10 mouse cellular contexts compared by ENCODE assay signal in the genomic region with DNA sequence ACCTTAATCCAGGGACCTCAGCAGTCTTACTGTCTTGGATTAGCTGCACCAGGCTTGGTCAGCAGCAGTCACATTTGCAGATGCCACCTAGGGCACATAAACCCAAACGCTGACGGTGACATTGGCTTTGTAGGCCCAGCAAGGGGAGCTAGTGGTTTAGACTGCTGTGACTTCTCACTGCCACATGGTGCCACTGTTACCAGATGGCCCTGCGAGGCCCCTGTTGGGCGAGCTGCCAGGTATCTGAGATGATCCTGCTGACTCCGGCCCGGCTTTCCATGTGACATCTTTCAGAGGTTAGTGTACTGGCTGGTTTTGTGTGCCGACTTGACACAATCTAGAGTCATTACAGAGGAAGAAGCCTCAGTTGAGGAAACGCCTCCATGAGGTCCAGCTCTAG. TPM values are rescaled to one million over a fixed set of nuclear protein-coding genes. Genes with fewer than 3 reads are reported as not detected.
DNase-seq lines count a peak whose midpoint lies in the region; ATAC-seq lines count a peak whose summit lies in the region.
"Had no signal": no experiment of that assay in that cellular context is flagged by ENCODE, and none has a peak within 500 bp of the region (broad histone marks: within the 10 kb centered on the region; RNA-seq: fewer than 3 reads in every experiment).

No protein-coding gene starts in this region.

- no peaks in the 10 kb centered on the region for H3K9me3 ChIP-seq in heart, embryonic 10.5 days
- no peaks in the 10 kb centered on the region for H3K9me3 ChIP-seq in heart, embryonic 16.5 days (replicated peaks; ENCODE audit: control insufficient read depth, low read length)
- no peaks in the 10 kb centered on the region for H3K9me3 ChIP-seq in hindbrain, embryonic 12.5 days (replicated peaks)
- H3K9me3 ChIP-seq: embryonic facial prominence, embryonic 13.5 days; lung, embryonic 15.5 days had no signal

- peak; percentile 58; the same call in 1 of the 2 replicates for ATAC-seq in cerebellum, adult (ENCODE audit: insufficient number of reproducible peaks, low FRiP score, low TSS enrichment)
- ATAC-seq in heart, embryonic 16.5 days (replicated peaks; ENCODE audit: extremely low read depth, insufficient read depth, low FRiP score), result peak; percentile 75
- ATAC-seq in megakaryocyte-erythroid progenitor cell, adult 5-6 weeks (replicated peaks; ENCODE audit: low FRiP score, low TSS enrichment, poor library complexity, severe bottlenecking), result peak; percentile 65
- no peak for ATAC-seq in hindbrain, embryonic 12.5 days (ENCODE audit: low FRiP score)

- DNase-seq in heart, adult 18-20 months, result peak; percentile 63 to 67
- DNase-seq in heart, embryonic 10.5 days (ENCODE audit: low spot score), result no peak
- DNase-seq in 416B (ENCODE audit: low read depth), result peak; percentile 78
- no peak for DNase-seq in left cerebral cortex, adult 18-20 months (ENCODE audit: low spot score in 2 of 2)

- no peaks in the 10 kb centered on the region; the same call in none of the 2 replicates for H3K4me1 ChIP-seq in heart, embryonic 10.5 days
- H3K4me1 ChIP-seq in heart, embryonic 16.5 days (ENCODE audit: control insufficient read depth, insufficient read depth, low read length), result peaks cover 5% of the 10 kb centered on the region; the same call in 1 of the 2 replicates
- no peaks in the 10 kb centered on the region for H3K4me1 ChIP-seq in hindbrain, embryonic 12.5 days

- H3K27me3 ChIP-seq in heart, embryonic 10.5 days (ENCODE audit: insufficient read depth, poor library complexity, severe bottlenecking), result 0 out of 2 replicates have a peak, but pooled peaks cover 4% of the 10 kb centered on the region
- no peaks in the 10 kb centered on the region for H3K27me3 ChIP-seq in heart, embryonic 16.5 days (ENCODE audit: control insufficient read depth, insufficient read depth, low read length)
- no peaks in the 10 kb centered on the region for H3K27me3 ChIP-seq in hindbrain, embryonic 12.5 days
- H3K27me3 ChIP-seq: embryonic facial prominence, embryonic 13.5 days; lung, embryonic 15.5 days had no signal

- H3K27ac ChIP-seq in heart, embryonic 10.5 days, result no peak overlapping the region
- H3K27ac ChIP-seq in heart, embryonic 16.5 days (ENCODE audit: low read length), result no peak overlapping the region
- no peak overlapping the region for H3K27ac ChIP-seq in hindbrain, embryonic 12.5 days
- H3K27ac ChIP-seq: embryonic facial prominence, embryonic 13.5 days; lung, embryonic 15.5 days had no signal

- no peak overlapping the region for H3K4me3 ChIP-seq in heart, embryonic 10.5 days
- H3K4me3 ChIP-seq in heart, embryonic 16.5 days (ENCODE audit: low read length), result no peak overlapping the region
- no peak overlapping the region for H3K4me3 ChIP-seq in hindbrain, embryonic 12.5 days
- H3K4me3 ChIP-seq: embryonic facial prominence, embryonic 13.5 days; lung, embryonic 15.5 days had no signal

- no peak overlapping the region for H3K4me2 ChIP-seq in heart, embryonic 16.5 days (ENCODE audit: low read depth, low read length)
- H3K4me2 ChIP-seq in hindbrain, embryonic 12.5 days (replicated peaks), result no peak overlapping the region
- H3K4me2 ChIP-seq: embryonic facial prominence, embryonic 13.5 days; lung, embryonic 15.5 days had no signal

- H3K9ac ChIP-seq in heart, embryonic 16.5 days (ENCODE audit: low read length), result no peak overlapping the region
- no peak overlapping the region for H3K9ac ChIP-seq in hindbrain, embryonic 12.5 days
- H3K9ac ChIP-seq: embryonic facial prominence, embryonic 13.5 days; lung, embryonic 15.5 days had no signal

- H3K36me3 ChIP-seq in heart, embryonic 10.5 days, result no peaks in the 10 kb centered on the region
- no peaks in the 10 kb centered on the region for H3K36me3 ChIP-seq in heart, embryonic 16.5 days (ENCODE audit: control insufficient read depth, insufficient read depth)
- no peaks in the 10 kb centered on the region for H3K36me3 ChIP-seq in hindbrain, embryonic 12.5 days
- H3K36me3 ChIP-seq: embryonic facial prominence, embryonic 13.5 days; lung, embryonic 15.5 days had no signal

- 61% methylated on average over 8 of the region's 8 CpGs for WGBS in heart, embryonic 10.5 days
- 30% methylated on average over 8 of the region's 8 CpGs for WGBS in heart, embryonic 16.5 days
- WGBS in hindbrain, embryonic 12.5 days, result 73% methylated on average over 8 of the region's 8 CpGs

RNA-seq across cellular contexts. Expression of a gene that starts 12.3 kb away (rescaled TPM):
- total RNA-seq in heart, adult 18-20 months (2021), result not detected
- not detected in 2 replicates for polyA plus RNA-seq in heart, embryonic 10.5 days (2016; fragmentation: Nextera tagmentation; extraction: Ambion mirVana)
- not detected in 2 replicates for polyA plus RNA-seq in heart, embryonic 16.5 days (2015; fragmentation: Nextera tagmentation; extraction: Ambion mirVana)
- not detected in 2 replicates for total RNA-seq in megakaryocyte-erythroid progenitor cell, adult 5-6 weeks (2014; fragmentation: Nextera tagmentation)
- not detected in 2 replicates for total RNA-seq in megakaryocyte-erythroid progenitor cell, adult 5-6 weeks (2017)
- not detected for total RNA-seq in left cerebral cortex, adult 18-20 months (2021)
- polyA plus RNA-seq in hindbrain, embryonic 12.5 days (2016; fragmentation: Nextera tagmentation; extraction: Ambion mirVana), result not detected in 2 replicates
- polyA plus RNA-seq: embryonic facial prominence, embryonic 13.5 days; lung, embryonic 15.5 days had no signal

RNA-seq across cellular contexts. Expression of a gene that starts 12.9 kb away (rescaled TPM):
- total RNA-seq in heart, adult 18-20 months (2021), result not detected
- polyA plus RNA-seq in heart, embryonic 10.5 days (2016; fragmentation: Nextera tagmentation; extraction: Ambion mirVana), result 0.18 and 0.40 TPM in 2 replicates
- polyA plus RNA-seq in heart, embryonic 16.5 days (2015; fragmentation: Nextera tagmentation; extraction: Ambion mirVana), result 0.05 and 0.07 TPM in 2 replicates
- 1.4 and 3.5 TPM in 2 replicates for total RNA-seq in megakaryocyte-erythroid progenitor cell, adult 5-6 weeks (2014; fragmentation: Nextera tagmentation)
- 2.1 and 3.7 TPM in 2 replicates for total RNA-seq in megakaryocyte-erythroid progenitor cell, adult 5-6 weeks (2017)
- under 1 TPM in 1 of 2 experiments, not detected in 1; 0.12 TPM for total RNA-seq in left cerebral cortex, adult 18-20 months (2021)
- 0.15 and 0.29 TPM in 2 replicates for polyA plus RNA-seq in hindbrain, embryonic 12.5 days (2016; fragmentation: Nextera tagmentation; extraction: Ambion mirVana)

RNA-seq across cellular contexts. Expression of a gene that starts 16.6 kb away (rescaled TPM):
- total RNA-seq in heart, adult 18-20 months (2021), result 10 to 100 TPM; 12.3 to 19.0 TPM
- 20.9 and 36.2 TPM in 2 replicates for polyA plus RNA-seq in heart, embryonic 10.5 days (2016; fragmentation: Nextera tagmentation; extraction: Ambion mirVana)
- 27.0 and 27.1 TPM in 2 replicates for polyA plus RNA-seq in heart, embryonic 16.5 days (2015; fragmentation: Nextera tagmentation; extraction: Ambion mirVana)
- 93.8 and 120 TPM in 2 replicates for total RNA-seq in megakaryocyte-erythroid progenitor cell, adult 5-6 weeks (2014; fragmentation: Nextera tagmentation)
- total RNA-seq in megakaryocyte-erythroid progenitor cell, adult 5-6 weeks (2017), result 201 and 272 TPM in 2 replicates
- total RNA-seq in left cerebral cortex, adult 18-20 months (2021), result 10 to 100 TPM; 16.6 to 16.9 TPM
- 35.1 and 35.9 TPM in 2 replicates for polyA plus RNA-seq in hindbrain, embryonic 12.5 days (2016; fragmentation: Nextera tagmentation; extraction: Ambion mirVana)

RNA-seq across cellular contexts. Expression of a gene that starts 25.2 kb away (rescaled TPM):
- total RNA-seq in heart, adult 18-20 months (2021), result 10 to 100 TPM in 1 of 2 experiments, 1 to 10 TPM in 1; 2.0 to 14.1 TPM
- 0.39 and 0.87 TPM in 2 replicates for polyA plus RNA-seq in heart, embryonic 10.5 days (2016; fragmentation: Nextera tagmentation; extraction: Ambion mirVana)
- 3.5 and 3.6 TPM in 2 replicates for polyA plus RNA-seq in heart, embryonic 16.5 days (2015; fragmentation: Nextera tagmentation; extraction: Ambion mirVana)
- total RNA-seq in megakaryocyte-erythroid progenitor cell, adult 5-6 weeks (2014; fragmentation: Nextera tagmentation), result 5.1 and 21.6 TPM in 2 replicates
- 1.4 and 3.5 TPM in 2 replicates for total RNA-seq in megakaryocyte-erythroid progenitor cell, adult 5-6 weeks (2017)
- not detected for total RNA-seq in left cerebral cortex, adult 18-20 months (2021)
- polyA plus RNA-seq in hindbrain, embryonic 12.5 days (2016; fragmentation: Nextera tagmentation; extraction: Ambion mirVana), result 0.94 and 1.2 TPM in 2 replicates

RNA-seq across cellular contexts. Expression of a gene that starts 33.4 kb away (rescaled TPM):
- 100 to 1,000 TPM; 109 TPM for total RNA-seq in heart, adult 18-20 months (2021)
- 330 and 386 TPM in 2 replicates for polyA plus RNA-seq in heart, embryonic 10.5 days (2016; fragmentation: Nextera tagmentation; extraction: Ambion mirVana)
- 217 and 221 TPM in 2 replicates for polyA plus RNA-seq in heart, embryonic 16.5 days (2015; fragmentation: Nextera tagmentation; extraction: Ambion mirVana)
- total RNA-seq in megakaryocyte-erythroid progenitor cell, adult 5-6 weeks (2014; fragmentation: Nextera tagmentation), result 126 and 145 TPM in 2 replicates
- total RNA-seq in megakaryocyte-erythroid progenitor cell, adult 5-6 weeks (2017), result 111 and 128 TPM in 2 replicates
- total RNA-seq in left cerebral cortex, adult 18-20 months (2021), result 100 to 1,000 TPM; 211 to 215 TPM
- polyA plus RNA-seq in hindbrain, embryonic 12.5 days (2016; fragmentation: Nextera tagmentation; extraction: Ambion mirVana), result 314 and 337 TPM in 2 replicates

Comparison
In these comparisons a context has a peak if more than half of its experiments do, and no peak if none do; other contexts are left out.
1. DNase-seq: peak in heart, adult 18-20 months (2 of 2) and 416B (single experiment); none in heart, embryonic 10.5 days (single experiment) and left cerebral cortex, adult 18-20 months (0 of 2).
2. RNA of a gene that starts 16.6 kb away (total RNA-seq): 93.8 to 272 TPM in megakaryocyte-erythroid progenitor cell, adult 5-6 weeks; 12.3 to 19.0 TPM in heart, adult 18-20 months and 16.6 to 16.9 TPM in left cerebral cortex, adult 18-20 months; every median in the first group is over 4 times any median in the second.